Mouse (Mus musculus): ENCODE measurements at regions not wholly inside any gene's neighbourhood (a gene's known extent, or its start where the extent isn't known, plus 50 kb on each side); places are given as distances from the start of the nearest gene placed in this dataset.

- DNase-seq (ENCODE audit: low read depth, low spot score), result no peak
These were observed 271.9 kb downstream of the 4930544G11Rik start for GRCm38 (mm10) chr6:66224164-66224903.

- DNase-seq (ENCODE audit: low read depth, low spot score), result no peak
These were observed 284.0 kb downstream of the 4930544G11Rik start for GRCm38 (mm10) chr6:66236368-66236767.

GRCm38 (mm10) chr6:66255378-66255777 is 279.8 kb upstream of the Mad2l1 start:
- no peak for DNase-seq (ENCODE audit: low read depth, low spot score)

- DNase-seq (ENCODE audit: low read depth, low spot score), result no peak
These were observed 271.8 kb upstream of the Mad2l1 start for GRCm38 (mm10) chr6:66263429-66263828.

- no peak for DNase-seq (ENCODE audit: low read depth, low spot score)
These were observed 271.3 kb upstream of the Mad2l1 start for GRCm38 (mm10) chr6:66263918-66264317.

- no peak for DNase-seq (ENCODE audit: low read depth, low spot score)
These were observed 266.8 kb upstream of the Mad2l1 start for GRCm38 (mm10) chr6:66268427-66268826.

- DNase-seq (ENCODE audit: low read depth, low spot score), result no peak
These were observed 263.6 kb upstream of the Mad2l1 start for GRCm38 (mm10) chr6:66271414-66272206.

- no peak for DNase-seq (ENCODE audit: low read depth, low spot score)
These were observed 263.0 kb upstream of the Mad2l1 start for GRCm38 (mm10) chr6:66272216-66272615.

GRCm38 (mm10) chr6:66274737-66275136 is 260.5 kb upstream of the Mad2l1 start:
- DNase-seq (ENCODE audit: low read depth, low spot score), result no peak

- DNase-seq (ENCODE audit: low read depth, low spot score), result no peak
These were observed 254.5 kb upstream of the Mad2l1 start for GRCm38 (mm10) chr6:66280701-66281100.

GRCm38 (mm10) chr6:66282566-66283115 is 252.5 kb upstream of the Mad2l1 start:
- no peak for DNase-seq (ENCODE audit: low read depth, low spot score)

GRCm38 (mm10) chr6:66283521-66283920 is 251.7 kb upstream of the Mad2l1 start:
- no peak for DNase-seq (ENCODE audit: low read depth, low spot score)

GRCm38 (mm10) chr6:66287607-66288006 is 247.6 kb upstream of the Mad2l1 start:
- DNase-seq (ENCODE audit: low read depth, low spot score), result no peak

GRCm38 (mm10) chr6:66289196-66289595 is 246.0 kb upstream of the Mad2l1 start:
- DNase-seq (ENCODE audit: low read depth, low spot score), result no peak

GRCm38 (mm10) chr6:66291576-66291975 is 243.6 kb upstream of the Mad2l1 start:
- DNase-seq (ENCODE audit: low read depth, low spot score), result no peak

GRCm38 (mm10) chr6:66298056-66298455 is 237.1 kb upstream of the Mad2l1 start:
- no peak for DNase-seq (ENCODE audit: low read depth, low spot score)

- DNase-seq (ENCODE audit: low read depth, low spot score), result no peak
These were observed 235.0 kb upstream of the Mad2l1 start for GRCm38 (mm10) chr6:66300189-66300588.

- no peak for DNase-seq (ENCODE audit: low read depth, low spot score)
These were observed 190.3 kb upstream of the Mad2l1 start for GRCm38 (mm10) chr6:66344848-66345247.

- DNase-seq (ENCODE audit: low read depth, low spot score), result no peak
These were observed 187.8 kb upstream of the Mad2l1 start for GRCm38 (mm10) chr6:66347356-66347755.

GRCm38 (mm10) chr6:66361130-66361529 is 174.1 kb upstream of the Mad2l1 start:
- no peak for DNase-seq (ENCODE audit: low read depth, low spot score)

GRCm38 (mm10) chr6:66367263-66367662 is 167.9 kb upstream of the Mad2l1 start:
- DNase-seq (ENCODE audit: low read depth, low spot score), result no peak

- no peak for DNase-seq (ENCODE audit: low read depth, low spot score)
These were observed 153.8 kb upstream of the Mad2l1 start for GRCm38 (mm10) chr6:66381279-66381934.
